Mouse (Mus musculus) T-helper 1 cell (primary cell): ENCODE results near the gene Map3k3.
"Not testable (repeated sequence)": the region's sequence is repeated elsewhere in the genome, so short reads cannot be mapped to it uniquely, and the experiment has no call there.

Experiments used
- in situ Hi-C: fragments of 300-600 bp; cut with MboI, MseI; formaldehyde crosslinking; loops from one replicate; pipeline ENCODE4 v1.15.1; 2025; ENCODE audit warnings: high pct_unique_total_duplicates

Gene Map3k3

DNA sequence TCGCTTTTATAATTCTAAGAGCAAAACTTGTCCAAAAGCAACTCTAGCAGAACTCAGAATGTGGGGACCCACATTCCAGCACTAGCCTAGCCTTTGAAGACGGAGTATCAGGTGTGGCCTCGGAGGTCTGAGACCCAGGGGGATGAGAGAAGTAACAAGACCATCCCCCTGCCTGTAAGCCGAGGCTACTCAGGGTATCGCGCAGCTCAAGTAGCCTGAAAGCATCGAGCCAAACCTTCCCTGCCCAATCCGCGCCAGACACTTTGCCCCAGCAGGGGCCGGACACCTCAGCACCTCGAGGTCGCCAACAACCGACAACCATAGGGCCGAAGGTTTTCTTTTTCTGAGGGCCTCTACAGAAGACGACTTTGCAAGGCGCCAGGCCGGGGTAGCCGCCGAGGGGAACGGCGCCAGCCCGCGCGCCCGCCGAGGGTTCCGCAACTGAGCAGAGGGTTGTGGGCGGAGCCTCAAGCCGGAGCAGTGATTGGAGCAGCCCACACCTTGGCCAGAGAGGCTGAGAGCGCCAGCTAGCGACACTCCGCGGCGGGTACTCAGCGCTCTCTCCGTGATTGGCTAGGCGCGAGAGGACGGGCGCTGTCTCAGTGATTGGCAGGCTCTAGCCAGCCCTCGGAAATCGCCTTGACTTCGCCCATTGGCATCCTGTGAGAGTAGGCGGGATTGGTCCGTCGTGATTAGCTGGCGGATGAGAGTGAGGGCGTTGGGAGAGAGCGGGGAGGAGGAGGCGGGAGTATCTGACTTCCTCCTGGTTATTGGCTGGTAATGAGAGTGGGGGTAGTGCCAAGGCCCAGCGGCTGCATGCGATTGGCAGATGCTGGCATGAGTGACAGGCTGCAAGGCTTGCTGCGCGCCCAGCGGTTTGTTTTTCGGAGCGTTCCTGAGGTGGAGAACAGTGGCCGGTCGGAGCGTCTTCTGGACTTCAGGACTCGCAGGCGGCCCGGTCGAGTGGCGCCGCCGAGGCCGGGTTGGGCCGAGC lies at the start of gene Map3k3:
Gene Map3k3 (plus strand): TSS at position 906 of the 994 bp plus-strand sequence.
- in situ Hi-C loops: no loop called here

DNA sequence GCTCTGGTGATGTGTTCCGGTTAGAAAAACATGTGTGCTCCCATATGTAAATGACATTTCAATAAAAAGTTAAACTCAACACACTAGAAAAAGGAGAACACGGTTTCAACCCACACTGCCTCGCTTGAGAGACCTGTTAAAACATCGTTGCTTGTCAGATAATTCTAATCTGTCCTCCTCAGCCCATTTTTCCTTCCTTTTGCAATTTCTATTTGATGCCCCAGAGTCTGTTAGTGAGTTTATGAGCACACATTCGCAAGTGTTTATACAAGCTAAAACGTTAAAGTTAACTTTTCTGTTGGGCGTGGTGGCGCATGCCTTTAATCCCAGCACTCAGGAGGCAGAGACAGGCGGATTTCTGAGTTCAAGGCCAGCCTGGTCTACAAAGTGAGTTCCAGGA lies 49.4 kb upstream of the Map3k3 start:
- in situ Hi-C loops: loop anchor here (25.0 kb wide), 1 partner anchor 1552 kb away; no protein-coding TSS in a partner anchor

DNA sequence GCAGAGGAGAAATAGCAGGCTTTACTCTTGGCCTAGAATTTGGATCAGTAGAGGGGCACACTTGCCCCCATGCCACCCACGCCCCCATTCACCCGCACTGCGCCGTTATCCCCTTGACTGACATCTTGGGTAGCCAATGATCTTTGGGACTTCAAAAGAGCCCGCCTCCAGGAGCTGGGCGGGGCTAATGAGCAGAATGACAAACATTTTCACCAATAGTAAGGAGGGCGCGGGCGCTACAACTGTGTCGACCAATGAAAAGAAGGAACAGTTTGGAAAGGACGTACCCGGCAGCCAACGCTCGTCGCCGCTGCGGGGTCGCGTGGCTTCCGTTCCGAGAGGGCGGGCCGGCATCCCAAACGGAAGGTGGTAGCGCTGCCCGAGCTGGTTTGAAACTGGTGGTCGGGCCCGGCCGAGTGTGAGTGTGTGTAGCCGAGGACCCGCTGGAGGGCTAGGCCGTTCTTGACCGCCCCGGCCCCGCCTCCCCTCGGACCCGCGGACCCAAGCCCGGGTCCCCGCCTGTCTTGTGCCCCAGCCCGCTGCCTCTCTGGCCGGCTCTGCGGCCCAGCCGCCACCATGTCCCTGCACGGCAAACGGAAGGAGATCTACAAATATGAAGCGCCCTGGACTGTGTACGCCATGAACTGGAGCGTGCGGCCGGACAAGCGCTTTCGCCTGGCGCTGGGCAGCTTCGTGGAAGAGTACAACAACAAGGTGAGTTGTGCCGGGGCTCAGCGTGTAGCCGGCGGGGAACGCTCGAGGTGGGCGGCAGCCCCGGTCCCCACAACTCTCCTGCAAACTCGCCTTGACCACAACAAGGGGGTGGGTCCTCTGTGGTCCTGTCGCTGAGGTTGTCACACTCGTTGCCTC lies 47.6 kb upstream of the Map3k3 start, which contains the start of gene Dcaf7:
Gene Dcaf7 (plus strand): TSS at position 325 of the 870 bp plus-strand sequence.
- in situ Hi-C loops: loop anchor here (25.0 kb wide), 1 partner anchor 1551 kb away; no protein-coding TSS in a partner anchor

DNA sequence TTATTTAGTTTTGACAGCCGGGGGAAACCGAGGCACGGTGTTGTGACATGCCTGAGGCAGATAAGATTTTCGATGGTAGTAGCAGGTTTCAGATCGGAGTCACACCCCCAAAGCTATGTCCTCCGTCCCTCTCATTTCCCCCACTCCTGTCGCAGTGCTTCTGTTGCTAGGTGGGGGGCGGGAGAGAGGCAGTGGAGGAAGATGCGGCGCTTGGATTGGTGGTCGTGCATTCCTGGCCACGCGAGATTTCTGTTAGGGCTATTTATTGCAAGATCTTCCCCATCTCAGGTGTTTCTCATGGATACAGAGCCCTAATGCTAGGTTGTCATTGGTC lies 47.0 kb upstream of the Map3k3 start:
- in situ Hi-C loops: loop anchor here (25.0 kb wide), 1 partner anchor 1550 kb away; no protein-coding TSS in a partner anchor

DNA sequence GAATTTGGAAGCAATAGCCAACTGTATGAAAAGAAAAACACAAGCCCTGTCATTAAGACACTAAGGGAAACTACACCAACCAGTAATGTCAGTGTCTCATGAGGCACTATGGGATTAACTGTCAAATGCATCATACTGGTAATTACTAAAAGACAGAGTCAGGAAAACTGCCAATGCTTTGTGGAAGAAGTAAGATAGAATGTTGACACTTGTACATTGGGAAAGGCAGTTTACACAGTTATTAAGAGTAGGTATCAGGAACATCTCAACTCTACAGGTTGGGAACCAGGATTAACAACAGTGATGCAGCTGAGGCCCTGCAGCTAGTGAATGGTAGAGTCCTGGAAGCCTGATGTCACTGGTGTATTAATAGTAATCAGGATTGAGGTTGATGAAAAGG lies 40.1 kb upstream of the Map3k3 start:
- in situ Hi-C loops: loop anchor here (25.0 kb wide), 1 partner anchor 1543 kb away; no protein-coding TSS in a partner anchor

DNA sequence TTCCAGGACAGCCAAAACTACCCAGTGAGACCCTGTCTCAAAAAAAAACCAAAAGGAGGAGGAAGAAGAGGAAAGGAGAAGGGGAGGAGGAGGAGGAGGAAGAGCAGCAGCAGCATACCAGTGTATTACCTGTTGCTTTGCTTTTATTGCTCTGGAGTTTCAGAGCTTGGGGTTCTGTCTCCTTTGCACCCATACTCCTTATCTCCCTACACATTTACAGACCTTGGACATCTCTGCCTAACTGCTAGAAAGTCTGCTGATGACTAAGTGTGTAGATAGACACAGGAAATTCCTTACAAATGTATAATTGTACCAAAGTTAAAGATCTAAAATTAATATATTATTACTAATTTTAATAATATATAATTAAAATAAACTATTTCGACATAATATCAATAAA lies 39.2 kb upstream of the Map3k3 start:
- in situ Hi-C loops: loop anchor here (25.0 kb wide), 1 partner anchor 1542 kb away; no protein-coding TSS in a partner anchor

DNA sequence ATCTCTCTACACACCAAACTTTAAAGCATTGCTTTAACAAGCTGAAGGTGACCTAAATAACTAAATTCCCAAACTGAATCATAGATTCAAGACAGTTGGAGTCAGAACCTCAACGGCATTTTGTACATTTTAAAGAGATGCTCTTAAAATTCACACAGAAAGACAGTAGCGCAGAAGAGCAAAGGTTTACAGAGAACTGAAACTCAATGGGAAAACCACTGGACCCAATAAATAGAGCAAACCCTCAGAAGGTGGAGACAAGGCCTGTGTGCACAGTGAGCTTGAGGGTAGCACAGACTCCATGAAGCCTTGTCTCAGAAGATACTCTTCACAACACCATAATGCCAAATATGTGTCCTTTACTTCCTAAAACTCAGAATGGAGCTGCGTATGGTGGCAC lies 38.6 kb upstream of the Map3k3 start:
- in situ Hi-C loops: loop anchor here (25.0 kb wide), 1 partner anchor 1542 kb away; no protein-coding TSS in a partner anchor

DNA sequence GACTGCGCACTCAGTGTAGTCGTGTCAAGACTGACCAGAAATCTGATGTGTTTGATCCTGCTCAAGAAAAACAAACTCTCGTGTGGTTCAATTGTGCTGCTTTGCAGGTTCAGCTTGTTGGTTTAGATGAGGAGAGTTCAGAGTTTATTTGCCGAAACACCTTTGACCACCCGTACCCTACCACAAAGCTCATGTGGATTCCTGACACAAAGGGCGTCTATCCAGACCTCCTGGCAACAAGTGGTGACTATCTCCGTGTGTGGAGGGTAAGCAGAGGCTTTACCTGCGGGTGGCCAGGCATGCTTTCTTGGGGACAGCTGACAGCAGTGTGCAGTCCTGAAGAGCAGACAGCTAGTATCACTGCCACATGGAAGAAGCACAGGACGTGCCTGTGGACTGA lies 37.8 kb upstream of the Map3k3 start:
- in situ Hi-C loops: loop anchor here (25.0 kb wide), 1 partner anchor 1541 kb away; no protein-coding TSS in a partner anchor

DNA sequence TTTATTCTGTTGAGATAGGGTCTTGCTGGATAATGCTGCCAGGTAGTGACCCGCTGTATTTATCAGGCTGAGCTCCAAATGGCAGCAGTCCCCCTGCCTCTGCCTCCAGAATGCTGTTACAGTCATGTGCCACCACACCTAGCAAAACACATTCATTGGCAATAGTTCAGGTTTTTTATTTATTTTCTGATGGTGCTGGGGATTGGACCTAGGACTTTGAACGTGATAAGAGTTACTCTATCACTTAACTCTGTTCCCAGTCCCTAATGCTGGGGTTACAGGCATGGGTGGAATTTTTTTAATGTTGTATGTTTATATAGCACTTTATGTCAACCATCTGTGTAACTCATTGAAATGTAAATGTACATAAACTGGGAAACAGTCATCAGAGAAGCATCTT lies 30.5 kb upstream of the Map3k3 start:
- in situ Hi-C loops: no loop called here

DNA sequence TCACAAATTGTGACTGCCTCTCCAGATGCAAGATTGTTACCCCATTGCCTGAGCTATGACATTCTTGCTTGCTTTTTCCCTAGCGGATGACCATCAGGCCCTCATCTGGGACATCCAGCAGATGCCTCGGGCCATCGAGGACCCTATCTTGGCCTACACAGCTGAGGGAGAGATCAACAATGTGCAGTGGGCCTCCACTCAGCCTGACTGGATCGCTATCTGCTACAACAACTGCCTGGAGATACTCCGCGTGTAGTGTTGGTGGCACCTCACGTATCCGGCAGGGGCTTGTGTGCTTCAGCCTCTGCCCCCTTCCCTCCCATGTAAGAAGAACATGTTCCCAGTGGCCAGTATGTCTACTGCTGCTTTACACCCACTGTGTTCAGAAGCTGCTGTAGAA lies 29.8 kb upstream of the Map3k3 start:
- in situ Hi-C loops: no loop called here

DNA sequence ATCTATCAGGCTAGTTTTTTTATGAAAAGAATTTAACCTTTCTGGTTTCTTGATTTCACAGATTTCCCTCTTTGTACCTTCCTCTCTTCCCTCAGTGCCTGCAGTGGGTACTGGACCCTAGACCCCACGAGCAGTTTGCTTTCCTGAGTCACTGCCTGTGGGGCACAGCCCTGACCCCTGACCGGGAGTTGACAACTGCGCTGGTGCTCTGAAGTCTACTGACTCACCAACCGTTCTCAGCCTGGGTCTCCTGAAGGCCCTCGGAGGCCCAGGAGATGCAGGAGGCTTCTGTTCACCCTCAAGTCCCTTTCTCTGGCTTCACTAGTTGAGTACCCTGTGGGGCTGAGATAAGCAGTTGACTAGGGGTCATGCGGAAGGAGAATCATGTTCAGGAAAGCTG lies 29.1 kb upstream of the Map3k3 start:
- in situ Hi-C loops: no loop called here

DNA sequence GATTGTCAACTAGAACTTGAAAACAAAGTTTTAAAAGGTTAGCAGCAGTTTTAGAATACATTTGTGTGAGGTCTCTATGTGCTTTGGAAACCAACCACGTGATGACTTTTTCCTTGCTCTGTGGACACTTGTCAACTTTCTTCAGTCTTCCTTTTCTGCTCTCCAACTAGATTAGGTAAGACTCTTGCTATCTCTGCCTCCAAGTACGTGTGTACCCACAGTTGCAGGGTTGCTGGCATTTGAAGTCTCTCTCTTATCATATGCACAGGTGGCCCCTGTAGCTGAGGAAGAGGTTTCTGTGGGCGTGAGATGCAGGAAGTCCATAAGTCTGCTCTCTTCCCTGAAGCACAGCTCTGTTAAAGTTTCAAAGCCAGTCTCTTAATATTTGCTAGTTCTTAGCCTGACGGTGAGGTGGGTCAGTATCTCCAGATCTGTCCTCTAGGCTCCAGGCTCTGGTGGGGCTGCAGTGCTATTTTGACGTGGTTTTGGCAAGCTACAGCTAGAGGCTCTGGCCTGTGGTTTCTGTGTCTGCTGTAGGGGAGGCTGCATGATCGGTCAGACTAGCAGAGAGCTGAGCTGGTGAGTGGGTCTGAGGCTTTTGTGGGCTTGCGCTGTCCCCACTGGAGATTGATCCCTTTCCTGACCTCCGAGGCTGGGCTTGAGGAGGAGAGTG lies 27.5 kb upstream of the Map3k3 start:
- in situ Hi-C loops: no loop called here

DNA sequence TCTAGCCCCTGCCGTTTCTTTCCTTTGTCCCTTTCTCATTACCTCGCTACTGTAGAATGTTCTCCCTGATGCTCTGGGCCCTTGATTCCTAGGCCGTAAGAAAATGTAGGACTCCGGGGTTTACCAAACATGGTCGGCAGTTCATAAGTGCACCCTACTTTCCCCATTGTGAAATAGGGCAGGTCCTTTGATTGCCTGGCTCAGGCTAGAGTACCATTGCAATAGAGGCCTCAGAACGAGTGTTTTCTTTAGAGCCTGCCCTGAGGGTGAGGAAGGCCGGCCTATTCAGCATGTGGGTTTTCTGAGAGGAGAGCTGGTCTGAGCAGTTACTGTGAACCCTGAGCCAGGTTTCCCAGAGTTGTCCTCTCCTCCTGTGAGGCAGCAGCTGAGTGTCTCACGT lies 26.4 kb upstream of the Map3k3 start:
- in situ Hi-C loops: no loop called here

DNA sequence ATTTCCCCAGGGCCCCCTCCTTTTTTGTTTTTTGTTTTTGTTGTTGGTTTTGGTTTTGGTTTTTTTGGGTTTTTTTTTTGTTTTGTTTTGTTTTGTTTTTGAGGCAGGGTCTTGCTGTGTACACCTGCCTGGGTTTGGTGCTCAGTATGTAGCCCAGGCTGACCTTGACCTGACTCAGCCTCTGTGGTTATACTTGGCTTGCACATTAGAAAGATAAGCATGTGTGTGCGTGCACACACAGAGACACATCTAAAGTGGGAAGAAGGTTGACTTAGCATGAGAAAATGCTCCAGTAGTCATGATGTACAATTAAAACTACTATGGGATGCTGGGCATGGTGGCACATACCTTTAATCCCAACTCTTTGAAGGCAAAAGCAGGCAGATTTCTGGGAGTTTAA lies 23.9 kb upstream of the Map3k3 start:
- in situ Hi-C loops: no loop called here

DNA sequence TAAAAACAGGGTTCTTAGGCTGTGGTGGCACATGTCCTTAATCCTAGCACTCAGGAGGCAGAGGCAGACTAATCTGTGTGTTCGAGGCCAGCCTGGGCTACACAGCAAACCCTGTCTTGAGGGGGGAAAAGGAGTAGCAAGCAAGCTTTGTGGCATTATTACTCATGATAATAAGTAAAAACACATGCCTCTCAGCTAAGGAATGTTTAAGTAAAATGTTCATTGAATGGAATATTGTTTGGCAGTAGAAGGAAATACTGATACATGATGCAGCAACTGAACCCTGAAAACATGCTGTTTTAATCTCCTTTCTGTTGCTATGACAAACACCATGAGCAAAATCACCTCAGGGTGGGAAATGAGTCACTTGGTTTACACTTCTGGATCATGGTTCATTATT lies 23.1 kb upstream of the Map3k3 start:
- in situ Hi-C loops: no loop called here

DNA sequence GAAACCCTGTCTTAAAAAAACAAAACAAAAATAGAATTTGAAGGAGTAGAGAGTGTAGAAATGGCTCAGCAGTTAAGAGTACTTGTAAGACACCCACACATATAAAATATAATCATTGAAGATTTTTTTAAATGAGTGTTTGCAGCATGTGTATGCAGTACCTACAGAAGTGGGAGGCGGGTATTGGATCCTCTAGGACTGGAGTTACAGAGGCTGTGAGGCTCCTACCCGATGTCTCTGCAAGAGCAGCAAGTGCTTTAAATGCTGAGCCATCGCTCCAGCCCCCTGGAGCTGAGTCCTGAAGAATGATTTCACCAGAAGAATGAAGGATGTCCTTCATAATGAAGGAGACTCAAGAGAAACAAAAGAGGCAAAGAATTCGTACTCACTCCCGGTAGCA lies 20.7 kb upstream of the Map3k3 start:
- in situ Hi-C loops: no loop called here

DNA sequence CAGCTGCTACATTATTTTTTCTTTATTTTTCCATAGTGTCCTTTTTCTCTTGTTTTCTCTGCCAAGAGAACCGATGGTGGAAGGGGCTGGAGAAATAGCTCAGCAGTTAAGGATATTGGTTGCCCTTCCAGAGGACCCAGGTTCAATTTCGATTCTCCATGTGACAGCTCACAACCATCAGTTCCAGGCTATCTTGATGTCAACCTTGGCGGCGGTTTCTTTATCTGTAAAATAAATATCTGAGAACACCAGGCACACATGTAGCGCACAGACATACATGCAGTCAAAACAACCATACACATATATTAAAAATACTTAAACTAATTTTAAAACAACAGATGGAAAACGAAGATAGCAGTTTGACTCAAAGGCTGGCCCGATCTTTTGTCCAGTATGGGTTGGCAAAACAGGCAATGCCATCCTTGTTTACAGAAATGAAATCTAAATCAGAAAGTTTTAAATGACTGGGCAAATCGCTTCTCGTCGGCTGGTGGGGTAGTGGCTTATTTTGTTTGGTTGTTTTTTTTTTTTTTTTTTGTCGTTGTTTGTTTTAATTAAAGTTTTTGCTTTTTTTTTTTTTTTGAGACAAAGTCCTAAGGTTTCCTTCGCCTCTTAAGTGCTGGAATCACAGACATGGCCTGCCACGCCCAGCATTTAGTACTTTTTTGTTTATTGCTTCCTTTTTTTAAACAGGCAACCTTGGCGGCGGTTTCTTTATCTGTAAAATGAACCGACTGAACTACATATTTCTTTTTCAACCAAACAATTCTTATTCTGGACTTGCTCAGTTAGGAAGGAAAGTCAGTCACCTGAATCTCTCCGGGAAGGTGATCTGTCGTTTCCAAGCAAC lies 19.1 kb upstream of the Map3k3 start:
- in situ Hi-C loops: no loop called here

DNA sequence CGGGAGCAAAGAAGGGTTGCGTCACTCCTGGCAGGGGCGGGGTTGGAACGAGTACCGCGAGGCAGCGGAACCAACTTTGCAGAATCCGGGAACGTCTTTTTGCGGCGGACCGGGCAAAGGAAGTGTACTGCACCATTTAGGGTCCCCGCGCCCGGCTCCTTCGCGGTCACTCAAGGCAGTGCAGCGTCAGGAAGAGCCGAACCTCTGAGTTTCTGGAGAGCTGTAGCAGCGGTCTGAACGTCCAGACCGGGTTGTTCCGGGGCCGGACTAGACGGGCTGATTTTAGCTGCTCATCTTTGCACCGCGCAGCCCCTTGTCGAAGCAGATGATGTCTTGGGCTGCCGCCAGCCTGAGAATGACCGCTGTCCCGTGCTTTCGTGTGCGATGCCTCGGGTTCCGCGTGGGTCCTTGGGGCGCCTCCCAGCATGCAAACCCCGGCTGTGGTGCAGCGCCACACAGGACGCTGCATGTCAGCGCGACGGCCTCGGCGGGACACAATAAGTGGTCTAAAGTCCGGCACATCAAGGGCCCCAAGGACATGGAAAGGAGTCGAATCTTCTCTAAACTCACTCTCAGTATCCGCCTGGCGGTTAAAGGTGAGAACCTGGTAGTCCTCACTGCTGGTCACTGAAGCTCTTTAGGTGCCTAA lies 18.4 kb upstream of the Map3k3 start, which contains the start of gene Taco1:
Gene Taco1 (plus strand): TSS at position 139 of the 649 bp plus-strand sequence.
- in situ Hi-C loops: no loop called here

DNA sequence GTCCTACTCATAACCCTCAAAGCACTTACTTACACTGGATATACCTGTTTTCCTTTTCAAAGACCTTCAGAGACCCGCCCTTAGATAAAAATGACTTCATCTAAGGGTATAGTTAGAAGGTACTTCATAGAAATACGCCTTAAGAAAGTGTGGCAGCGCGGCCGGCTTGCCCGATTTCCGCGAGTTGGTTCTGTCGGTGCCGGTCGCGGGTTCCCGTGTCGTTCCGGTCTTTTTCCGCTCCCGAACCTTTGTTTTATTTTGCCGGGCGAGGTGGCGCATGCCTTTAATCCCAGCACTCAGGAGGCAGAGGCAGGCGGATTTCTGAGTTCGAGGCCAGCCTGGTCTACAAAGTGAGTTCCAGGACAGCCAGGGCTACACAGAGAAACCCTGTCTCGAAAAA lies 17.8 kb upstream of the Map3k3 start:
- in situ Hi-C loops: not testable (repeated sequence)

DNA sequence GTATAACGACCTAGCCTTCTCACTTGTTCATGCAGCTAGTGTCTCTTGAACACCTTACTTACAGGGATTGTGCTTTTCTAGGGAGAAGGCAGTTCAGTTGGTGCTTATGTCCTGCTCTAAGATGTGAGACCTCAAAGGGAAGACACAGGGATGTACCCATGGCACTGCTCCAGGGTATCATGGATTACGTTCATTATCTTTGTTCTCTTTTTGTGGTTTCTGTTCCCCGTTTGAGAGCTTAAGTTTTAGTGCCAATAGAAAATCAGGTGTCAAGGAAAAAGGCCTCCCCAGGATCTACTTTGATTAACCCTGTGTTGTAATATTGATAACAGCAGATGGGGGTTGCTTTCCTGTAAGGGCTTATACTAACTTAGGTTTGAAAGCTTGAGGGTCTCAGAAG lies 10.6 kb upstream of the Map3k3 start:
- in situ Hi-C loops: no loop called here
